Mouse (Mus musculus) heart, adult 2 months (tissue): ENCODE results near the gene Sh3rf1. TPM values are rescaled to one million over a fixed set of nuclear protein-coding genes. Genes with fewer than 3 reads are reported as not detected.

Source experiments
- DNase-seq, 2 experiments: peaks; one replicate each; pipeline ENCODE4 v3.0.0; 2021
- H3K27ac ChIP-seq: fragments of 200-600 bp; 2 replicates; pipeline ENCODE4 v1.8.1; 2022
- H3K27me3 ChIP-seq: fragments of 200-500 bp; 2 replicates; pipeline ENCODE4 v1.6.1; 2012; ENCODE audit warnings: mild to moderate bottlenecking, low read length, inconsistent platforms, mixed read lengths; ENCODE audit not compliant: control insufficient read depth, insufficient read depth
- H3K36me3 ChIP-seq: fragments of 200-500 bp; 2 replicates; pipeline ENCODE4 v1.6.1; 2012; ENCODE audit warnings: low read length, inconsistent platforms; ENCODE audit not compliant: control insufficient read depth, insufficient read depth
- H3K4me1 ChIP-seq: fragments of 200-500 bp; 2 replicates; pipeline ENCODE4 v1.6.1; 2011; ENCODE audit warnings: low read length; ENCODE audit not compliant: control insufficient read depth, insufficient read depth
- H3K4me3 ChIP-seq: fragments of 200-600 bp; 2 replicates; pipeline ENCODE4 v1.8.1; 2022
- H3K79me2 ChIP-seq: fragments of 200-500 bp; replicated peaks from 2 replicates; pipeline ENCODE4 v1.6.1; 2012; ENCODE audit warnings: mild to moderate bottlenecking, inconsistent platforms, low read length, moderate library complexity, mixed read lengths; ENCODE audit not compliant: control insufficient read depth, insufficient read depth
- H3K9ac ChIP-seq: fragments of 200-500 bp; 2 replicates; pipeline ENCODE4 v1.6.1; 2012; ENCODE audit warnings: low read depth, mild to moderate bottlenecking, control low read depth, inconsistent platforms, low read length, mixed read lengths
- CTCF ChIP-seq: fragments of 200-600 bp; IDR thresholded peaks from 2 replicates; pipeline ENCODE4 v1.8.1; 2022; ENCODE audit warnings: antibody characterized with exemption, mild to moderate bottlenecking, moderate library complexity
- EP300 ChIP-seq: fragments of 200-500 bp; IDR thresholded peaks from 2 replicates; pipeline ENCODE4 v1.6.1; 2011; ENCODE audit warnings: low read depth, low read length, control low read depth; ENCODE audit not compliant: insufficient read depth
- POLR2A ChIP-seq: fragments of 200-500 bp; IDR thresholded peaks from 2 replicates; pipeline ENCODE4 v1.6.1; 2011; ENCODE audit warnings: mild to moderate bottlenecking, low read depth, low read length, control low read depth; ENCODE audit not compliant: insufficient read depth
- WGBS: fragments of 180-500 bp; shearing (Covaris S2); methylation state at CpG from one replicate; pipeline ENCODE4 v1.1.7; 2018; 5-methylcytosine and 5-hydroxymethylcytosine counted together
- intact Hi-C: fragments of 180-260 bp; cut with DNase I; formaldehyde crosslinking; loops from one replicate; pipeline ENCODE4 v1.15.1; 2025
- polyA plus RNA-seq: library from polyadenylated mRNA; depleted of rRNA; stranded (reverse); fragments of >200 nt; gene quantifications from 2 replicates; pipeline ENCODE4 v1.2.3, GENCODE M21; 2012
- total RNA-seq, 2 experiments: library from RNA; stranded (reverse); gene quantifications; 2 replicates each; pipeline ENCODE4 v1.2.3; 2021

Sh3rf1 gene
- total and polyA plus RNA-seq, 3 experiments: 3.1 to 4.9 (median 4.8) TPM

DNA sequence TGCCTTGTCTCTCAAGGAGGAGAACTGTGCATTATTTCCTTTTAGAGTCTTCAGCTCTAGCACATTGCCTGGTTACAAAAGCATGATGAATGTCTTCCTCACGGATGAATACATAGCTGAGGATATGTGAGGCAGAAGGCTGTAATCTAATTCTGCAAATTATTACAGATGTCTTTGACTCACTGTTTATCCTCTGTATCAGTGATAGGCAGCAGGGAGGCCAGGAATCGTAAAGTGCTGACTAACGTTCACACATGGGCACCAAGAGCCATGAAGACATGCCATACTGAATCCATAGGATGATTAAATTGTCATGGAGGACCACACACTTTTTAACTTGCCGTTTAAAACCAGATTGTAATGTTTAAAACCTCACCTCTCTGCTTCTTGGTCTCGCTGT is 103.7 kb downstream of the Sh3rf1 start:
- Histone ChIP-seq H3K27ac (no peak overlapping the region), H3K36me3 (no peaks in the 10 kb centered on the region), H3K9ac (no peak overlapping the region), H3K27me3 (no peaks in the 10 kb centered on the region), H3K4me3 (no peak overlapping the region), H3K4me1 (no peaks in the 10 kb centered on the region), H3K79me2 (peaks cover 1% of the 10 kb centered on the region)
- TF ChIP-seq EP300 (no peak), CTCF (no peak), POLR2A (no peak)
- intact Hi-C loops: no loop called here
- no peak for DNase-seq
- WGBS: 87% methylated on average over 5 of the region's 5 CpGs

DNA sequence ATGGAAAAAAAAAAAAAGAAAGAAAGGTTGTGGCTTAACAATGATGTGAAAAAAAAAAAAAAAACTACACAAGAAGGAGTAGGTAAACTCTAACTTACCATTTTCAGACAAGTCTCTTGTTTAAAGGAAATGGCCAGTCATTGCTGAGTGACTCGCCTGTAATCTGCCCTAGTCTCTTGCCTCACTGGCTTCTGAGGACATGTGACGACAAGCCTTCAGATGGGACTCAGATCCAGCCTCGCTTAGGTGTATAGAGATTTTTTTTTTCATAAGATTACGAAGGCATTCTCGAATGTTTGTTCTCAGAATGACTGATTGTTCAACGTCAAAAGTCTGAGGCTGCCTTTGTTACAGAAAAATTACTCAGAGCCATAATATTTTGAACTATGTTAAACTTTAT is 116.0 kb downstream of the Sh3rf1 start:
- no peak overlapping the region for H3K9ac ChIP-seq
- no peak for TF ChIP-seq POLR2A
- TF ChIP-seq CTCF: no peak
- no peak for TF ChIP-seq EP300
- H3K36me3 ChIP-seq: no peaks in the 10 kb centered on the region
- H3K79me2 ChIP-seq: no peaks in the 10 kb centered on the region; the same call in 1 of the 2 replicates
- 86% methylated on average over 6 of the region's 6 CpGs for WGBS
- no peaks in the 10 kb centered on the region for H3K27me3 ChIP-seq
- H3K4me1 ChIP-seq: peaks cover 8% of the 10 kb centered on the region
- no peak overlapping the region for H3K27ac ChIP-seq
- intact Hi-C loops: no loop called here
- no peak overlapping the region for H3K4me3 ChIP-seq
- no peak for DNase-seq

DNA sequence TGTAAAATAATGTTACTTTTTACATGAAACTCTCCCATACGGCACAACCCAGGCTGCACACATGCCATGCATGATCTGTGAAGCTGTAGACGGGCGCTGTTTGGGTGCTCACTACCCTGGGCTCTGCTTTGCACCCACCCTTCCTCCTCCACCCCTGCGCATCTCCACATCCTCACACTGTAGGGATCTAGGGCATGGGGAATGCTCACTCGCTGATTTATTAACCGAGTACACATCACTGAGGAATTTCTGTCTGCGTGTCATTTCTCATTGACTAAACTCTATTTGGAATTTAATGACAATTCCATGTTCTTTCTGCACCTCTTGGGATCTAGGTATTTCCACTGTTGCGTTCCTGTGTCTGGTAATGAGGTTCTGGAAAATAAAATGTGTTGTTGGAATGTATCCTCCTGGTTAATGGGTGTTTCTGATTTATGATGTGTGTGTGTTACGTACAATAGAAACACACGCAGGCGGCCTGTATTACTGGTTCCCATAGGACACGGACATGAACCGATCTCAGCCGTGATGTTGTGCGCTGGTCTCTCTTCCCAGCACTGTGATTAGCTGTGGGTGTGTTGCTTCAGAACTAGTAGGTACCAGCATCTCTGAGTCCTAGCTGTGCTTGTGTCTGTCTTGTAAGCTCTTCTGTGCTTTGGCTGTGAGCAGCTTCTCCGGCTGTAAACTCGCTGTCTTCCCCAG is 116.8 kb downstream of the Sh3rf1 start:
- DNase-seq: no peak
- H3K4me3 ChIP-seq: no peak overlapping the region
- TF ChIP-seq POLR2A: no peak
- TF ChIP-seq EP300: no peak
- no peak for TF ChIP-seq CTCF
- intact Hi-C loops: no loop called here
- WGBS: 87% methylated on average over 17 of the region's 17 CpGs
- H3K36me3 ChIP-seq: no peaks in the 10 kb centered on the region
- H3K9ac ChIP-seq: no peak overlapping the region
- H3K79me2 ChIP-seq: no peaks in the 10 kb centered on the region
- H3K4me1 ChIP-seq: peaks cover 8% of the 10 kb centered on the region
- no peak overlapping the region for H3K27ac ChIP-seq
- no peaks in the 10 kb centered on the region for H3K27me3 ChIP-seq

- Histone ChIP-seq H3K9ac (no peak overlapping the region), H3K27me3 (no peaks in the 10 kb centered on the region), H3K4me1 (peaks cover 6% of the 10 kb centered on the region), H3K27ac (no peak overlapping the region), H3K36me3 (no peaks in the 10 kb centered on the region), H3K4me3 (no peak overlapping the region), H3K79me2 (0 out of 2 replicates have a peak, but pooled peaks cover 1% of the 10 kb centered on the region)
- intact Hi-C loops: no loop called here
- no peak for DNase-seq
- TF ChIP-seq EP300: no peak
- no peak for TF ChIP-seq POLR2A
- TF ChIP-seq CTCF: no peak
- 74% methylated on average over 12 of the region's 12 CpGs for WGBS
Observed at GRCm38 (mm10) chr8:61341587-61342441, 118.1 kb downstream of the Sh3rf1 start.

- WGBS: 70% methylated on average over 7 of the region's 7 CpGs
- peaks cover 6% of the 10 kb centered on the region for H3K4me1 ChIP-seq
- H3K36me3 ChIP-seq: no peaks in the 10 kb centered on the region
- no peak for DNase-seq
- H3K79me2 ChIP-seq: 0 out of 2 replicates have a peak, but pooled peaks cover 1% of the 10 kb centered on the region
- no peak overlapping the region for H3K9ac ChIP-seq
- no peak for TF ChIP-seq POLR2A
- TF ChIP-seq CTCF: no peak
- no peak for TF ChIP-seq EP300
- H3K27me3 ChIP-seq: no peaks in the 10 kb centered on the region
- no peak overlapping the region for H3K27ac ChIP-seq
- intact Hi-C loops: no loop called here
- H3K4me3 ChIP-seq: no peak overlapping the region
Observed at GRCm38 (mm10) chr8:61342473-61343026, 118.9 kb downstream of the Sh3rf1 start.
